Mouse (Mus musculus) E14TG2a.4 (cell line): ENCODE results near the gene Heyl.

Source experiments
- H3K27me3 ChIP-seq: 2 replicates; pipeline ENCODE4 v1.6.1; 2014; ENCODE audit warnings: low read length, control low read depth; ENCODE audit not compliant: insufficient read depth
- H3K36me3 ChIP-seq: 2 replicates; pipeline ENCODE4 v1.6.1; 2014; ENCODE audit warnings: low read length, control low read depth; ENCODE audit not compliant: insufficient read depth
- H3K4me1 ChIP-seq: replicated peaks from 2 replicates; pipeline ENCODE4 v1.6.1; 2014; ENCODE audit warnings: low read depth, low read length, control low read depth
- H3K4me3 ChIP-seq: replicated peaks from 2 replicates; pipeline ENCODE4 v1.5.1; 2014; ENCODE audit warnings: mild to moderate bottlenecking, low read length
- H3K9me3 ChIP-seq: 2 replicates; pipeline ENCODE4 v1.6.1; 2014; ENCODE audit warnings: low read length, control low read depth
- CTCF ChIP-seq: conservative IDR thresholded peaks from 2 replicates; pipeline ENCODE4 v1.5.1; 2014; ENCODE audit warnings: low read length
- NANOG ChIP-seq: IDR thresholded peaks from 2 replicates; pipeline ENCODE4 v1.6.1; 2014; ENCODE audit warnings: borderline replicate concordance, low read length, mixed read lengths
- POU5F1 ChIP-seq: IDR thresholded peaks from 2 replicates; pipeline ENCODE4 v1.6.1; 2014; ENCODE audit warnings: low read length, borderline replicate concordance

The Heyl gene

DNA sequence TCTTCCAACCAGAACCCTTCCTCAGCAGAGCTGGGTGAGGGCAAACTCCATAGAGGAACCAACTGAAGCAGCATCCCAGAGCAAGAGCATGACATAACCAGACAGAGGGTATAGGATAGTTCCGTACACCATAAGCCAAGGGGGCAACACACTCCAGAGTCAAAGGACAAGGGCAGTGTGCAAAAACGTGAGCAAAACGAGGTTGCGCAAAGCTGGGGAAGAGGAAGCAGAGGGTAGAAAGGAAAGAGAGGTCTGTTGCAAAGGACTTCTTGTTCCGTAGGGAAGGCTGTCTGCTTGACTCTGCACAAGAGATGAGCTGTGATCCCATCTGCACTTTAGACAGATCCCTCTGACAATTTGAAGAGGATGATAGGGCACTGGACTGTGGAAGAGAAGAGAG, 26.0 kb upstream of the Heyl start:
- Histone ChIP-seq H3K4me1 (peaks cover 10% of the 10 kb centered on the region), H3K36me3 (no peaks in the 10 kb centered on the region), H3K27me3 (peaks cover 78% of the 10 kb centered on the region), H3K4me3 (no peak overlapping the region), H3K9me3 (no peaks in the 10 kb centered on the region)
- TF ChIP-seq NANOG (no peak), POU5F1 (no peak), CTCF (no peak)

- Histone ChIP-seq H3K4me1 (peaks cover 8% of the 10 kb centered on the region), H3K4me3 (no peak overlapping the region), H3K9me3 (no peaks in the 10 kb centered on the region), H3K36me3 (no peaks in the 10 kb centered on the region), H3K27me3 (peaks cover 80% of the 10 kb centered on the region)
- no peak for TF ChIP-seq POU5F1
- no peak for TF ChIP-seq CTCF
- no peak for TF ChIP-seq NANOG
These were observed 22.4 kb upstream of the Heyl start for GRCm38 (mm10) chr4:123210996-123211395.

DNA sequence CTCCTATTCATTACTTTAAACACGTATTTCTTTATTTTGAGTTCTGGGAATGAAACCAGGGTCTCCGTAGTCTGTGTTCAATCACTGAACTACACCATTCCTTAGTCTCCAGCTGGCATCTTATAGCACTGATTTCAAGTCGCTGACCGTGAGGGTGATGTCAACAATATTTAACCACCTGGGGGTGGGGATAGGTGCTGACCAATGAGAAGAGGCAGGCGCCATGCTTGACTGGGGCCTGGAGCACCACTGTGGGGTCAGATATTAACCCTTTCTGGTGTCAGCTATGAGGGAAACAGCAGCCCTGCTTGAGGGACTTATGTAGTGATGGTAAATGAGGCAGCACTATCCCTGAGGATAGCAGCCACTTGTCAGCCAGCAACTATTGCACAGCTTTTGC, 21.9 kb upstream of the Heyl start:
- no peaks in the 10 kb centered on the region for H3K36me3 ChIP-seq
- TF ChIP-seq CTCF (no peak), POU5F1 (no peak), NANOG (no peak)
- H3K9me3 ChIP-seq, result no peaks in the 10 kb centered on the region
- peaks cover 79% of the 10 kb centered on the region for H3K27me3 ChIP-seq
- peaks cover 12% of the 10 kb centered on the region for H3K4me1 ChIP-seq
- no peak overlapping the region for H3K4me3 ChIP-seq

DNA sequence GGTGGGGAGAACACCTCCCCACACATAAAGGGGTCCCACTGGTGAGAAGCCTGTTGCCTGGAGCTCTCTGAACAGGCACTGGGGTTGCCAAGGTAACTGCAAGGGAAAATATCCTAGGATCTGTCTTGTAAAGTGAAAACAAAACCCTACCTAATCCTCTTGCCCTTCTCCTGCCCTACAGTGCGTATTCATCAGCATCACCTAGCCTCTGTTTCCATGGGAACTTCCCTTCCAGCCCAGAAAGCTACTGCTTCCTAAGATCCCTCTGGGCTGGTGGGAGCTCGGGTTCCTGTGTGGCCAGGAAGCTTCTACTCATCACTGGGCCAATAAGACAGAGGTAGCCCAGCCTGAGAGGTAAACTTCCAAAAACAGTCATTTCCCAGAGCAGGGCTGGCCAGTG, 21.0 kb upstream of the Heyl start:
- H3K36me3 ChIP-seq, result no peaks in the 10 kb centered on the region
- peaks cover 12% of the 10 kb centered on the region for H3K4me1 ChIP-seq
- TF ChIP-seq POU5F1, result no peak
- no peak for TF ChIP-seq CTCF
- H3K4me3 ChIP-seq, result no peak overlapping the region
- H3K27me3 ChIP-seq, result peaks cover 71% of the 10 kb centered on the region
- H3K9me3 ChIP-seq, result no peaks in the 10 kb centered on the region

- no peaks in the 10 kb centered on the region for H3K36me3 ChIP-seq
- peaks cover 4% of the 10 kb centered on the region; the same call in 1 of the 2 replicates for H3K4me1 ChIP-seq
- no peak overlapping the region for H3K4me3 ChIP-seq
- H3K27me3 ChIP-seq, result peaks cover 70% of the 10 kb centered on the region
- H3K9me3 ChIP-seq, result no peaks in the 10 kb centered on the region
- no peak for TF ChIP-seq CTCF
- TF ChIP-seq POU5F1, result no peak
- TF ChIP-seq NANOG, result no peak
These were observed 19.4 kb upstream of the Heyl start for GRCm38 (mm10) chr4:123213975-123214374.

DNA sequence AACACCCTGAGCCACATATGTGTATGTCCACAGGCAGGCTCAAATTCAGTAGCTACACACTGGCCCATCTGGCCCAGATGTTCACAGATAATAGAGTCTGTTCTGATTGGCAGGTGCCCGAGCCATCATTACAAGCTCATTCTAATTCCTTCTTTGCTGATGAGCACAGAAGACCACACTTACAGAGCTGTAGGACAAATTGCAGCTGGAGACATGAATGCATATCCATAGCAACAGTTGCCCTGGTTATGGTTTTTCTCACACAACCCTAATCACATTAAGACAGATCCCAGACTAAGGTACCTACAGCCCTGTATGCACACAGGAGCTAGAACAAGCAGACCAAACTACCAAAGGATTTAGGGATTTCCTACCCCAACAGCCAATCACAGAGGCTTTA, 18.0 kb upstream of the Heyl start:
- H3K4me1 ChIP-seq, result peaks cover 10% of the 10 kb centered on the region
- H3K27me3 ChIP-seq, result peaks cover 60% of the 10 kb centered on the region
- no peak overlapping the region for H3K4me3 ChIP-seq
- H3K9me3 ChIP-seq, result no peaks in the 10 kb centered on the region
- no peaks in the 10 kb centered on the region for H3K36me3 ChIP-seq
- no peak for TF ChIP-seq CTCF
- TF ChIP-seq NANOG, result no peak
- no peak for TF ChIP-seq POU5F1

DNA sequence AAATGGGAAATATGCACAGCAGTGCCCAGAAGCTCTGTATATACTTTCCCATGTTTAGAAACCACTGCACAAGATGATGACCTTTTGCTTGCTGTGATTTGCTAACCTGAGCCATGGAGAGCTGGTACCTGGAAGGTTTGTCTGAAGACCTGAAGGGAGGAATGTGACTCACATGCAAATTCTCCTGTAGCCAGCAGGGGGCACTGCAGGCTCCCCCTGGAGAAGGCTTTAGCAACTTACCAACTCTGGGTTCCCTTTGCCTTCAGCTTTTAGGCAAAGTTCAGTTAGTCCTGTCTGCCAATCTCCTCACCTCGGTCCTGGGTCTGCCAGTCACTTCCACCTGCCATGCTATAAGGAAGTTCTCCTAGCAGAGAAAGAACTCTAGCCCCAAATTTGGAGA, 16.6 kb upstream of the Heyl start:
- Histone ChIP-seq H3K27me3 (peaks cover 55% of the 10 kb centered on the region), H3K36me3 (no peaks in the 10 kb centered on the region), H3K4me3 (no peak overlapping the region), H3K4me1 (peaks cover 13% of the 10 kb centered on the region), H3K9me3 (no peaks in the 10 kb centered on the region)
- TF ChIP-seq CTCF (peak; percentile 93), POU5F1 (no peak), NANOG (no peak)

DNA sequence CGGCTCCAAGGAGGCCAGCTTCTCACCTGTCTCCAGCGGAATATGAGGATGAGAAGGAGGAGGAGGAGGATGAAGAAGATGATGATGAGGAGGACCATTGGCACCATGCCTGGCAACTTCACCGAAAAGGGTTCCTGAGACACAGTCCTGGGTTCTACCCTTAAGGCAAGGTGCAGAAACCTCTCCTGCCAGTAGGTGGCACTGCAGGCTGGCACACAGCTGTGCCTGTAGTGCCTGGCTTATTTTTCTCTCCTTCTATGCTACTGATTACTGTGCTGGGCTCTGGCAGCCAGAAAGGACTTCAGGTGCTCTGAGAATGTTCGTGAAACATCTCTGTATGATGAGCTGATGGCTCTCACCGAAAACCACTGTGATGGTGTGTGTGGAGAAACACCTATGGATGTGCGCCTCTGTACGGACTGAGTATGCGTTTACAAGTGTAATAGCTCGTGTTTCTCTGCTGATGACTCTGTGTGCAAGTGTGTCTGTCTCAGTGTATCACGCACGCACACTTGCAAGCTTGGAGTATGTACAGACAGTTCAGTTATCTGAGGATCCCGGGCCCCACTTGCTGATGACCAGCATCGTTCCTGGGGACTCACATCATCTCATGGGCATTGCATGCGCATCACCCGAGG, 13.5 kb upstream of the Heyl start:
- Histone ChIP-seq H3K27me3 (peaks cover 31% of the 10 kb centered on the region), H3K4me1 (peaks cover 13% of the 10 kb centered on the region), H3K4me3 (no peak overlapping the region), H3K36me3 (no peaks in the 10 kb centered on the region), H3K9me3 (no peaks in the 10 kb centered on the region)
- TF ChIP-seq CTCF (peak; percentile 94), POU5F1 (no peak)

GRCm38 (mm10) chr4:123220637-123221036, 12.7 kb upstream of the Heyl start:
- Histone ChIP-seq H3K9me3 (no peaks in the 10 kb centered on the region), H3K4me3 (no peak overlapping the region), H3K4me1 (peaks cover 13% of the 10 kb centered on the region), H3K36me3 (no peaks in the 10 kb centered on the region), H3K27me3 (peaks cover 30% of the 10 kb centered on the region)
- TF ChIP-seq POU5F1 (no peak), NANOG (no peak), CTCF (no peak)
